Mouse (Mus musculus) spleen, adult 18-20 months (tissue): Measurements from ENCODE around the gene Vmn1r111.
"Not testable (repeated sequence)": the region's sequence is repeated elsewhere in the genome, so short reads cannot be mapped to it uniquely, and the experiment has no call there.

Source experiments
- DNase-seq, 2 experiments: peaks; one replicate each; pipeline ENCODE4 v3.0.0; 2022; ENCODE audit warnings: mixed read lengths in 2 of 2

Gene Vmn1r111

GRCm38 (mm10) chr7:20703116-20703515 lies at the start of gene Vmn1r111:
Gene Vmn1r111 (minus strand): TSS chr7:20703216.
- not testable (repeated sequence) for DNase-seq

- not testable (repeated sequence) for DNase-seq
Measured at GRCm38 (mm10) chr7:20730524-20730923, 27.5 kb upstream of the Vmn1r111 start, which contains the start of gene Gm10668. Gene Gm10668 (minus strand): TSS chr7:20730624.

GRCm38 (mm10) chr7:20668618-20669017 lies 34.4 kb downstream of the Vmn1r111 start, which contains the start of gene Vmn1r107:
Gene Vmn1r107 (plus strand): TSS chr7:20668918.
- DNase-seq: not testable (repeated sequence)
